Mouse (Mus musculus): Measurements from ENCODE around the gene Adgrg5. TPM values are rescaled to one million over a fixed set of nuclear protein-coding genes. Genes with fewer than 3 reads are reported as not detected.

Adgrg5 gene
- polyA plus RNA-seq, 1 experiment from 2014 or later: 0.62 TPM

- no peak for DNase-seq (ENCODE audit: extremely low spot score, low spot score)
- peaks cover 23% of the 10 kb centered on the region for H3K27me3 ChIP-seq (ENCODE audit: poor library complexity, severe bottlenecking)
- H3K27ac ChIP-seq: peak overlapping the region; percentile 58
- H3K4me1 ChIP-seq: peaks cover 37% of the 10 kb centered on the region
- no peaks in the 10 kb centered on the region for H3K9me3 ChIP-seq
- no peaks in the 10 kb centered on the region for H3K36me3 ChIP-seq (replicated peaks)
- H3K4me3 ChIP-seq: no peak overlapping the region
- WGBS: 73% methylated on average over 6 of the region's 6 CpGs
These were observed 1.3 kb upstream of the Adgrg5 start for GRCm38 (mm10) chr8:94922176-94922575.

- Histone ChIP-seq H3K27me3 (ENCODE audit: poor library complexity, severe bottlenecking) (peaks cover 23% of the 10 kb centered on the region), H3K4me1 (peaks cover 34% of the 10 kb centered on the region), H3K9me3 (no peaks in the 10 kb centered on the region), H3K27ac (peak overlapping the region; percentile 58), H3K36me3 (replicated peaks) (no peaks in the 10 kb centered on the region), H3K4me3 (no peak overlapping the region)
- DNase-seq (ENCODE audit: extremely low spot score, low spot score): no peak
- 42% methylated on average over 8 of the region's 8 CpGs for WGBS
These were observed 892 bp upstream of the Adgrg5 start for GRCm38 (mm10) chr8:94922602-94923001.

GRCm38 (mm10) chr8:94928227-94928626, 4.7 kb downstream of the Adgrg5 start:
- Histone ChIP-seq H3K36me3 (replicated peaks) (no peaks in the 10 kb centered on the region), H3K4me1 (peaks cover 10% of the 10 kb centered on the region), H3K9me3 (no peaks in the 10 kb centered on the region), H3K27ac (no peak overlapping the region), H3K4me3 (no peak overlapping the region), H3K27me3 (ENCODE audit: poor library complexity, severe bottlenecking) (no peaks in the 10 kb centered on the region)
- DNase-seq (ENCODE audit: extremely low spot score, low spot score): no peak
- WGBS: 76% methylated on average over 3 of the region's 3 CpGs

- Histone ChIP-seq H3K36me3 (replicated peaks) (no peaks in the 10 kb centered on the region), H3K4me1 (no peaks in the 10 kb centered on the region), H3K9me3 (no peaks in the 10 kb centered on the region), H3K4me3 (no peak overlapping the region), H3K27ac (no peak overlapping the region), H3K27me3 (ENCODE audit: poor library complexity, severe bottlenecking) (no peaks in the 10 kb centered on the region)
- WGBS: 68% methylated on average over 5 of the region's 5 CpGs
- DNase-seq (ENCODE audit: extremely low spot score, low spot score): no peak
These were observed 10.4 kb downstream of the Adgrg5 start for GRCm38 (mm10) chr8:94933918-94934317.

- no peak overlapping the region for H3K4me3 ChIP-seq
- H3K36me3 ChIP-seq (replicated peaks): no peaks in the 10 kb centered on the region
- no peaks in the 10 kb centered on the region for H3K27me3 ChIP-seq (ENCODE audit: poor library complexity, severe bottlenecking)
- no peaks in the 10 kb centered on the region for H3K4me1 ChIP-seq
- DNase-seq (ENCODE audit: extremely low spot score, low spot score): no peak
- H3K27ac ChIP-seq: no peak overlapping the region
- WGBS: 86% methylated on average over 3 of the region's 3 CpGs
- H3K9me3 ChIP-seq: no peaks in the 10 kb centered on the region
These were observed 11.7 kb downstream of the Adgrg5 start for GRCm38 (mm10) chr8:94935172-94935571.

- Histone ChIP-seq H3K27ac (no peak overlapping the region), H3K4me3 (no peak overlapping the region), H3K4me1 (peaks cover 31% of the 10 kb centered on the region), H3K27me3 (ENCODE audit: poor library complexity, severe bottlenecking) (peaks cover 9% of the 10 kb centered on the region; the same call in 1 of the 2 replicates), H3K36me3 (replicated peaks) (no peaks in the 10 kb centered on the region), H3K9me3 (no peaks in the 10 kb centered on the region)
- DNase-seq (ENCODE audit: extremely low spot score, low spot score): peak; percentile 65
- 16% methylated on average over 6 of the region's 6 CpGs for WGBS
These were observed 19.1 kb downstream of the Adgrg5 start for GRCm38 (mm10) chr8:94942566-94942965.

- Histone ChIP-seq H3K36me3 (replicated peaks) (no peaks in the 10 kb centered on the region), H3K4me1 (peaks cover 31% of the 10 kb centered on the region), H3K27ac (no peak overlapping the region), H3K9me3 (no peaks in the 10 kb centered on the region), H3K27me3 (ENCODE audit: poor library complexity, severe bottlenecking) (peaks cover 9% of the 10 kb centered on the region; the same call in 1 of the 2 replicates), H3K4me3 (no peak overlapping the region)
- 63% methylated on average over 6 of the region's 6 CpGs for whole genome bisulfite sequencing
- no peak for DNase-seq (ENCODE audit: extremely low spot score, low spot score)
These were observed 21.7 kb downstream of the Adgrg5 start for GRCm38 (mm10) chr8:94945185-94945584.

GRCm38 (mm10) chr8:94948421-94948820, 24.9 kb downstream of the Adgrg5 start:
- Histone ChIP-seq H3K27me3 (ENCODE audit: poor library complexity, severe bottlenecking) (peaks cover 9% of the 10 kb centered on the region; the same call in 1 of the 2 replicates), H3K4me3 (no peak overlapping the region), H3K4me1 (peaks cover 30% of the 10 kb centered on the region), H3K27ac (no peak overlapping the region), H3K9me3 (no peaks in the 10 kb centered on the region), H3K36me3 (replicated peaks) (no peaks in the 10 kb centered on the region)
- no peak for DNase-seq (ENCODE audit: extremely low spot score, low spot score)
- WGBS: 82% methylated on average over 4 of the region's 4 CpGs

- peaks cover 24% of the 10 kb centered on the region for H3K4me1 ChIP-seq
- no peaks in the 10 kb centered on the region for H3K36me3 ChIP-seq (replicated peaks)
- H3K9me3 ChIP-seq: no peaks in the 10 kb centered on the region
- no peak for DNase-seq (ENCODE audit: extremely low spot score, low spot score)
- no peak overlapping the region for H3K4me3 ChIP-seq
- peaks cover 11% of the 10 kb centered on the region; the same call in 1 of the 2 replicates for H3K27me3 ChIP-seq (ENCODE audit: poor library complexity, severe bottlenecking)
- 89% methylated on average over 4 of the region's 4 CpGs for WGBS
- no peak overlapping the region for H3K27ac ChIP-seq
These were observed 25.5 kb downstream of the Adgrg5 start for GRCm38 (mm10) chr8:94949010-94949409.

GRCm38 (mm10) chr8:94950046-94950445, 26.6 kb downstream of the Adgrg5 start:
- Histone ChIP-seq H3K27ac (no peak overlapping the region), H3K9me3 (no peaks in the 10 kb centered on the region), H3K4me3 (no peak overlapping the region), H3K36me3 (replicated peaks) (no peaks in the 10 kb centered on the region), H3K27me3 (ENCODE audit: poor library complexity, severe bottlenecking) (peaks cover 12% of the 10 kb centered on the region; the same call in 1 of the 2 replicates), H3K4me1 (peaks cover 20% of the 10 kb centered on the region)
- 19% methylated on average over 4 of the region's 4 CpGs for WGBS
- peak; percentile 80 for DNase-seq (ENCODE audit: extremely low spot score, low spot score)

GRCm38 (mm10) chr8:94950458-94950857, 27.0 kb downstream of the Adgrg5 start:
- Histone ChIP-seq H3K27me3 (ENCODE audit: poor library complexity, severe bottlenecking) (peaks cover 11% of the 10 kb centered on the region; the same call in 1 of the 2 replicates), H3K4me1 (peaks cover 16% of the 10 kb centered on the region), H3K9me3 (no peaks in the 10 kb centered on the region), H3K4me3 (no peak overlapping the region), H3K36me3 (replicated peaks) (no peaks in the 10 kb centered on the region), H3K27ac (0 out of 2 replicates have a peak overlapping the region, but pooled peaks have one; percentile 48)
- DNase-seq (ENCODE audit: extremely low spot score, low spot score): no peak
- 82% methylated on average over 5 of the region's 5 CpGs for WGBS

GRCm38 (mm10) chr8:94952086-94952485, 28.6 kb downstream of the Adgrg5 start:
- no peak overlapping the region for H3K4me3 ChIP-seq
- no peaks in the 10 kb centered on the region for H3K9me3 ChIP-seq
- no peak for DNase-seq (ENCODE audit: extremely low spot score, low spot score)
- 0 out of 2 replicates have a peak, but pooled peaks cover 3% of the 10 kb centered on the region for H3K27me3 ChIP-seq (ENCODE audit: poor library complexity, severe bottlenecking)
- H3K36me3 ChIP-seq (replicated peaks): no peaks in the 10 kb centered on the region
- peaks cover under 1% of the 10 kb centered on the region; the same call in 1 of the 2 replicates for H3K4me1 ChIP-seq
- WGBS: 82% methylated on average over 5 of the region's 5 CpGs
- H3K27ac ChIP-seq: no peak overlapping the region

- no peak overlapping the region for H3K27ac ChIP-seq
- 77% methylated on average over 7 of the region's 7 CpGs for WGBS
- H3K9me3 ChIP-seq: no peaks in the 10 kb centered on the region
- no peak for DNase-seq (ENCODE audit: extremely low spot score, low spot score)
- H3K4me1 ChIP-seq: no peaks in the 10 kb centered on the region
- H3K4me3 ChIP-seq: no peak overlapping the region
- H3K36me3 ChIP-seq (replicated peaks): no peaks in the 10 kb centered on the region
- H3K27me3 ChIP-seq (ENCODE audit: poor library complexity, severe bottlenecking): 0 out of 2 replicates have a peak, but pooled peaks cover 3% of the 10 kb centered on the region
These were observed 30.3 kb downstream of the Adgrg5 start for GRCm38 (mm10) chr8:94953624-94954367.

All from forebrain, embryonic 10.5 days (tissue).